Mouse (Mus musculus): ENCODE results near the gene Tapbp. TPM values are rescaled to one million over a fixed set of nuclear protein-coding genes. Genes with fewer than 3 reads are reported as not detected.
"Not testable (repeated sequence)": the region's sequence is repeated elsewhere in the genome, so short reads cannot be mapped to it uniquely, and the experiment has no call there.

Tapbp gene
- total RNA-seq, 2 experiments from 2014 or later = 178 to 181 TPM

GRCm38 (mm10) chr17:33941381-33941780 lies 25.7 kb downstream of the Tapbp start:
- DNase-seq = no peak

GRCm38 (mm10) chr17:33943454-33943853 lies 27.8 kb downstream of the Tapbp start:
- no peak for DNase-seq

GRCm38 (mm10) chr17:33947430-33948089 lies 31.9 kb downstream of the Tapbp start:
- no peak for DNase-seq

- no peak for DNase-seq
Observed at GRCm38 (mm10) chr17:33948090-33948904, 32.6 kb downstream of the Tapbp start.

GRCm38 (mm10) chr17:33948905-33949537 lies 33.3 kb downstream of the Tapbp start:
- DNase-seq = peak; percentile 57 to 65

- DNase-seq = no peak
Observed at GRCm38 (mm10) chr17:33950131-33950625, 34.5 kb downstream of the Tapbp start.

- DNase-seq = peak; percentile 86 to 90
Observed at GRCm38 (mm10) chr17:33951021-33951946, 35.6 kb downstream of the Tapbp start, which contains the start of gene B3galt4. Gene B3galt4, minus strand, starts transcription at chr17:33951488.

GRCm38 (mm10) chr17:33952015-33952414 lies 36.3 kb downstream of the Tapbp start:
- not testable (repeated sequence) for DNase-seq

- no peak for DNase-seq
Observed at GRCm38 (mm10) chr17:33952879-33953278, 37.2 kb downstream of the Tapbp start.

GRCm38 (mm10) chr17:33953310-33953709 lies 37.6 kb downstream of the Tapbp start:
- no peak for DNase-seq

- no peak for DNase-seq
Observed at GRCm38 (mm10) chr17:33953961-33954565, 38.4 kb downstream of the Tapbp start.

GRCm38 (mm10) chr17:33954646-33955554 lies 39.2 kb downstream of the Tapbp start:
- peak in 1 of 2 experiments; percentile 46 for DNase-seq

- peak; percentile 91 to 92 for DNase-seq
Observed at GRCm38 (mm10) chr17:33955555-33956214, 40.0 kb downstream of the Tapbp start, which contains the start of the genes Vps52 and Rps18. Gene Vps52, plus strand, starts transcription at chr17:33955812. Gene Rps18, minus strand, starts transcription at chr17:33956001.

GRCm38 (mm10) chr17:33956336-33956735 lies 40.6 kb downstream of the Tapbp start:
- no peak for DNase-seq

- DNase-seq = no peak
Observed at GRCm38 (mm10) chr17:33957493-33957892, 41.8 kb downstream of the Tapbp start.

GRCm38 (mm10) chr17:33958451-33958850 lies 42.8 kb downstream of the Tapbp start:
- no peak for DNase-seq

GRCm38 (mm10) chr17:33959135-33959534 lies 43.4 kb downstream of the Tapbp start:
- no peak for DNase-seq

- DNase-seq = no peak
Observed at GRCm38 (mm10) chr17:33959948-33960347, 44.2 kb downstream of the Tapbp start.

- DNase-seq = no peak
Observed at GRCm38 (mm10) chr17:33962876-33963275, 47.2 kb downstream of the Tapbp start.

All from adrenal gland, postnatal 36 days (tissue).